Mouse (Mus musculus) myocyte (in vitro differentiated cells): ENCODE measurements around the gene Vps33b. TPM values are rescaled to one million over a fixed set of nuclear protein-coding genes. Genes with fewer than 3 reads are reported as not detected.

Experiments used
- H3K27me3 ChIP-seq: one replicate; pipeline ENCODE4 v1.6.1; 2011; ENCODE audit not compliant: control insufficient read depth, insufficient read depth, insufficient read length
- H3K36me3 ChIP-seq: one replicate; pipeline ENCODE4 v1.6.1; 2011; ENCODE audit not compliant: control insufficient read depth, insufficient read depth
- H3K4me2 ChIP-seq: one replicate; pipeline ENCODE4 v1.6.1; 2011; ENCODE audit warnings: low read depth, control low read depth
- H3K4me3 ChIP-seq: one replicate; pipeline ENCODE4 v1.5.1; 2011; ENCODE audit warnings: mild to moderate bottlenecking, control low read depth, moderate library complexity
- H3K79me2 ChIP-seq: one replicate; pipeline ENCODE4 v1.6.1; 2011; ENCODE audit not compliant: control insufficient read depth, insufficient read depth
- H3ac ChIP-seq: one replicate; pipeline ENCODE4 v1.6.1; 2011; ENCODE audit not compliant: control insufficient read depth, insufficient read length
- CEBPB ChIP-seq: IDR thresholded peaks from 2 replicates; pipeline ENCODE4 v1.6.1; 2011; ENCODE audit warnings: mild to moderate bottlenecking, moderate library complexity; ENCODE audit not compliant: poor library complexity, insufficient read depth, severe bottlenecking
- E2F4 ChIP-seq: IDR thresholded peaks from one replicate; pipeline ENCODE4 v1.6.1; 2011; ENCODE audit warnings: mild to moderate bottlenecking, control low read depth, moderate library complexity; ENCODE audit not compliant: insufficient read depth
- MAX ChIP-seq: IDR thresholded peaks from one replicate; pipeline ENCODE4 v1.6.1; 2011; ENCODE audit warnings: low read depth, mild to moderate bottlenecking, control low read depth
- MYOD1 ChIP-seq, 3 experiments: IDR thresholded peaks; one replicate each; pipeline ENCODE4 v1.6.1; 2011; ENCODE audit warnings: control low read depth in 2 of 3, low read depth in 2 of 3, mild to moderate bottlenecking in 2 of 3, moderate library complexity in 1 of 3; ENCODE audit not compliant: insufficient read length in 2 of 3, control insufficient read depth in 1 of 3
- MYOG ChIP-seq, 3 experiments: IDR thresholded peaks; one replicate each; pipeline ENCODE4 v1.6.1; 2011; ENCODE audit warnings: control low read depth in 2 of 3, low read depth in 2 of 3, mild to moderate bottlenecking in 2 of 3; ENCODE audit not compliant: insufficient read length in 2 of 3, control insufficient read depth in 1 of 3, insufficient read depth in 1 of 3
- POLR2A ChIP-seq: IDR thresholded peaks from one replicate; pipeline ENCODE4 v1.6.1; 2011; ENCODE audit warnings: low read depth, mild to moderate bottlenecking, control low read depth, moderate library complexity; ENCODE audit not compliant: insufficient read length
- POLR2AphosphoS2 ChIP-seq: IDR thresholded peaks from one replicate; pipeline ENCODE4 v1.6.1; 2011; ENCODE audit warnings: low read depth, control low read depth; ENCODE audit not compliant: insufficient read length
- REST ChIP-seq: IDR thresholded peaks from one replicate; pipeline ENCODE4 v1.6.1; 2011; ENCODE audit warnings: mild to moderate bottlenecking, control low read depth, moderate library complexity; ENCODE audit not compliant: insufficient read depth, insufficient read length
- SRF ChIP-seq: IDR thresholded peaks from one replicate; pipeline ENCODE4 v1.6.1; 2011; ENCODE audit warnings: low read depth; ENCODE audit not compliant: control insufficient read depth, insufficient read length
- TCF12 ChIP-seq: IDR thresholded peaks from one replicate; pipeline ENCODE4 v1.6.1; 2011; ENCODE audit warnings: mild to moderate bottlenecking, control low read depth; ENCODE audit not compliant: poor library complexity, insufficient read depth, severe bottlenecking
- TCF3 ChIP-seq: IDR thresholded peaks from one replicate; pipeline ENCODE4 v1.6.1; 2011; ENCODE audit warnings: low read depth, control low read depth; ENCODE audit not compliant: insufficient read length
- USF1 ChIP-seq: IDR thresholded peaks from one replicate; pipeline ENCODE4 v1.6.1; 2011; ENCODE audit warnings: low read depth, mild to moderate bottlenecking, control low read depth, moderate library complexity
- polyA plus RNA-seq: library from polyadenylated mRNA; unstranded; fragments of >200 nt; fragmentation: generic; extraction: Trizol; gene quantifications from one replicate; pipeline ENCODE4 v1.2.1, GENCODE M21; 2012; ENCODE audit warnings: missing spikeins

Vps33b gene
- 4.8 TPM for polyA plus RNA-seq

DNA sequence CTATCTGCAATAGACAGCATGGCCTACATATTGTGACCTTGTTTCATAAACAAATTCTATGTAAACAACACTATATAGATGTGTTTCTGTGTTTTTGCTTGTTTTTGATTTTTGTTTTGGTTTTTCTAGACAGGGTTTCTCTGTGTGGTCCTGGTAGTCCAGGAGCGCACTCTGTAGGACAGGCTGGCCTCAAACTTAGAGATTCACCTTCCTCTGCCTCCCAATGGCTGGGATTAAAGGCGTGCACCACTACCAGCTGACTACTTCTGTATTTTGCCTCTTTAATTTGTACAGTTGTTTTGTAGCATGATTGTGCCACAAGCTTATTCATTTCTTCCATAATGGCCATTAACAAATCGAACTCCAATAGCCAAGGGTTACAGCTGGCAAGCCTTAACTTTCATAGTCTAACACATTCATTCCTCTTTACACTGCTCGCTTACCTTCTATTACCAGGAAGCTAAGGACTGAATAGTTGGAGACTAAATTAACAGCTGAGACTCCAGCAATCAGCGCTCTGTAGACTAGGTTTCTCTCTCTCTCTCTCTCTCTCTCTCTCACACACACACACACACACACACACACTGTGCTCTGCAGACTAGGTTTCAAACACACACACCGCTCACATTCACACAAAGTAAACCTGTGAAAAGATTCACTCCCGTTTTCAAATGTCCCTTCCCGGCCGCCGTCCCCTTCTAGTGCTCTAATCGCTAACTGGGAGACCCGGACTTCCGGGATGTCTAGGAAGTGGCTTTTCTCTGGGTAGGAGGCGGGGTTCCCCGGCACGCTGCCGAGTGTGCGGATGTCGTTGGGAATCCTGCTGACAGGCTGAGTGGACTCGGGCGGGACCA lies at the start of gene Vps33b:
Gene Vps33b (plus strand): TSS at position 753 of the 854 bp plus-strand sequence.
- TF ChIP-seq POLR2A (peak; percentile 70), POLR2AphosphoS2 (peak; percentile 70), E2F4 (no peak)
- Histone ChIP-seq H3K27me3 (no peaks in the 10 kb centered on the region), H3K4me3 (peak within 1 kb of the TSS; percentile 88), H3K4me2 (peak within 1 kb of the TSS; percentile 98), H3K36me3 (peaks cover 12% of the 10 kb centered on the region), H3K79me2 (peaks cover 18% of the 10 kb centered on the region), H3ac (peak within 1 kb of the TSS; percentile 41)

- Histone ChIP-seq H3K27me3 (no peaks in the 10 kb centered on the region), H3K79me2 (no peaks in the 10 kb centered on the region), H3K4me2 (no peak overlapping the region), H3K36me3 (peaks cover 22% of the 10 kb centered on the region), H3ac (no peak overlapping the region), H3K4me3 (no peak overlapping the region)
- no peak for TF ChIP-seq POLR2A
- no peak for TF ChIP-seq MYOD1 (IDR thresholded peaks at IDR 0.05; ENCODE audit: control insufficient read depth in 1 of 3, insufficient read length in 2 of 3, low read depth in 2 of 3)
- no peak for TF ChIP-seq TCF3
- no peak for TF ChIP-seq USF1
- TF ChIP-seq MYOG (IDR thresholded peaks at IDR 0.05; ENCODE audit: control insufficient read depth in 1 of 3, insufficient read depth in 1 of 3, insufficient read length in 2 of 3, low read depth in 2 of 3): no peak
- TF ChIP-seq TCF12: no peak
- TF ChIP-seq E2F4: no peak
- TF ChIP-seq MAX: no peak
- no peak for TF ChIP-seq POLR2AphosphoS2
These were observed 49.1 kb upstream of the Vps33b start for GRCm38 (mm10) chr7:80220237-80220797.

GRCm38 (mm10) chr7:80221179-80221750 lies 48.2 kb upstream of the Vps33b start:
- Histone ChIP-seq H3K4me2 (no peak overlapping the region), H3K4me3 (no peak overlapping the region), H3K27me3 (no peaks in the 10 kb centered on the region), H3K36me3 (peaks cover 22% of the 10 kb centered on the region), H3K79me2 (no peaks in the 10 kb centered on the region), H3ac (no peak overlapping the region)
- TF ChIP-seq MAX (no peak), MYOD1 (IDR thresholded peaks at IDR 0.05; ENCODE audit: control insufficient read depth in 1 of 3, insufficient read length in 2 of 3, low read depth in 2 of 3) (no peak), REST (no peak), TCF12 (no peak), SRF (no peak), POLR2AphosphoS2 (no peak), USF1 (no peak), CEBPB (no peak), POLR2A (no peak), E2F4 (no peak), TCF3 (no peak), MYOG (IDR thresholded peaks at IDR 0.05; ENCODE audit: control insufficient read depth in 1 of 3, insufficient read depth in 1 of 3, insufficient read length in 2 of 3, low read depth in 2 of 3) (no peak)

DNA sequence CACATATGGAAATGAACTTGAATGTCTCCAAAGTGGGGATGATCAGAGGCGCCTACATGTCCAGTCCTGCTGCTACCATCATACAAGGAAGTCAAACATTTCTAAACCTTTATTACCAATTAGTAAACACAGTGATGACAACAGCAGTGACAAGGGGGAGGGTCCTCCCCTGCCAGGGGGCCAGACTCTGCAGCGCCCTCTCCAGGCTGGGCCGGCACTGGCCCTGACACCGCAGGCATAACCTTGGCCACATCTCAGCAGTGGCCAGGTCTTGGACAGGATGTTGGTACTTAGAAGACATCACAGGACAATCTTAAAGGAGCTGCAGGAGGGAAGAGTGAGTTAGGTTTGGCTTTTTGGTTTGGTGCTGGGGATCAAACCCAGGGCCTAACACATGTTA lies 42.4 kb upstream of the Vps33b start:
- peaks cover 5% of the 10 kb centered on the region for H3K36me3 ChIP-seq

GRCm38 (mm10) chr7:80230196-80230595 lies 39.3 kb upstream of the Vps33b start:
- TF ChIP-seq SRF (no peak), TCF3 (no peak), POLR2A (no peak), POLR2AphosphoS2 (peak; percentile 19), E2F4 (no peak), USF1 (no peak)
- H3K27me3 ChIP-seq: no peaks in the 10 kb centered on the region
- H3K36me3 ChIP-seq: no peaks in the 10 kb centered on the region
- no peak overlapping the region for H3K4me3 ChIP-seq
- no peak overlapping the region for H3ac ChIP-seq
- peaks cover 4% of the 10 kb centered on the region for H3K79me2 ChIP-seq
- no peak overlapping the region for H3K4me2 ChIP-seq

More for the DNA sequence above, 42.4 kb upstream of the Vps33b start:
- Histone ChIP-seq H3ac (no peak overlapping the region), H3K27me3 (no peaks in the 10 kb centered on the region), H3K79me2 (no peaks in the 10 kb centered on the region), H3K4me2 (no peak overlapping the region), H3K4me3 (no peak overlapping the region)
- TF ChIP-seq REST: no peak
- no peak for TF ChIP-seq TCF12
- no peak for TF ChIP-seq MAX
- no peak for TF ChIP-seq SRF
- no peak for TF ChIP-seq E2F4
- TF ChIP-seq USF1: no peak
- no peak for TF ChIP-seq POLR2A
- TF ChIP-seq CEBPB: no peak
- no peak for TF ChIP-seq POLR2AphosphoS2
- no peak for TF ChIP-seq TCF3
